Mouse (Mus musculus) heart, embryonic 15.5 days (tissue): ENCODE results near the gene Prr5l. TPM values are rescaled to one million over a fixed set of nuclear protein-coding genes. Genes with fewer than 3 reads are reported as not detected.

Experiments
- ATAC-seq: fragments of 200-750 bp; cut with Nextera tagmentation; replicated peaks from 2 replicates; pipeline ENCODE4 v1.8.0; 2017; ENCODE audit warnings: low read depth, moderate TSS enrichment; ENCODE audit not compliant: insufficient number of reproducible peaks, insufficient read depth, low FRiP score
- H3K27ac ChIP-seq: fragments of 300-500 bp; sonication (generic); 2 replicates; pipeline ENCODE4 v1.5.1; 2015; ENCODE audit warnings: mild to moderate bottlenecking, inconsistent platforms
- H3K27me3 ChIP-seq: fragments of 300-500 bp; sonication (generic); 2 replicates; pipeline ENCODE4 v1.6.1; 2015; ENCODE audit warnings: inconsistent platforms
- H3K36me3 ChIP-seq: fragments of 300-500 bp; sonication (generic); 2 replicates; pipeline ENCODE4 v1.6.1; 2015; ENCODE audit warnings: mild to moderate bottlenecking, inconsistent platforms
- H3K4me1 ChIP-seq: fragments of 300-500 bp; sonication (generic); replicated peaks from 2 replicates; pipeline ENCODE4 v1.6.1; 2015; ENCODE audit warnings: inconsistent platforms
- H3K4me2 ChIP-seq: fragments of 300-500 bp; sonication (generic); 2 replicates; pipeline ENCODE4 v1.6.1; 2015; ENCODE audit warnings: inconsistent platforms, mild to moderate bottlenecking, moderate library complexity
- H3K4me3 ChIP-seq: fragments of 300-500 bp; sonication (generic); 2 replicates; pipeline ENCODE4 v1.5.1; 2015; ENCODE audit warnings: mild to moderate bottlenecking, inconsistent platforms
- H3K9ac ChIP-seq: fragments of 300-500 bp; sonication (generic); 2 replicates; pipeline ENCODE4 v1.6.1; 2015; ENCODE audit warnings: mild to moderate bottlenecking, inconsistent platforms
- H3K9me3 ChIP-seq: fragments of 300-500 bp; sonication (generic); replicated peaks from 2 replicates; pipeline ENCODE4 v1.6.1; 2016; ENCODE audit warnings: inconsistent platforms
- WGBS: fragments of 180-500 bp; shearing (Covaris S2); methylation state at CpG from one replicate; pipeline ENCODE4 v1.1.7; 2015; ENCODE audit warnings: mixed read lengths; 5-methylcytosine and 5-hydroxymethylcytosine counted together
- polyA plus RNA-seq: library from polyadenylated mRNA; unstranded; fragments of >200 nt; fragmentation: Nextera tagmentation; extraction: Ambion mirVana; gene quantifications from 2 replicates; pipeline ENCODE4 v1.2.1, GENCODE M21; 2015

The Prr5l gene
- polyA plus RNA-seq, 1 experiment from 2014 or later: 8.7 TPM

GRCm38 (mm10) chr2:101733564-101733963, 149.3 kb downstream of the Prr5l start:
- H3K4me2 ChIP-seq: no peak overlapping the region
- no peak overlapping the region for H3K27ac ChIP-seq
- no peaks in the 10 kb centered on the region for H3K27me3 ChIP-seq
- H3K4me1 ChIP-seq: no peaks in the 10 kb centered on the region
- H3K9ac ChIP-seq: no peak overlapping the region
- WGBS: 66% methylated on average over 3 of the region's 3 CpGs
- no peak for ATAC-seq
- no peak overlapping the region for H3K4me3 ChIP-seq
- H3K9me3 ChIP-seq: no peaks in the 10 kb centered on the region
- no peaks in the 10 kb centered on the region for H3K36me3 ChIP-seq

GRCm38 (mm10) chr2:101732777-101733210, 150.0 kb downstream of the Prr5l start:
- Histone ChIP-seq H3K27me3 (no peaks in the 10 kb centered on the region), H3K9me3 (no peaks in the 10 kb centered on the region), H3K4me2 (no peak overlapping the region), H3K27ac (no peak overlapping the region), H3K36me3 (0 out of 2 replicates have a peak, but pooled peaks cover 3% of the 10 kb centered on the region), H3K4me3 (no peak overlapping the region), H3K4me1 (no peaks in the 10 kb centered on the region), H3K9ac (no peak overlapping the region)
- ATAC-seq: no peak
- WGBS: 80% methylated on average over 10 of the region's 10 CpGs

GRCm38 (mm10) chr2:101730972-101731371, 151.9 kb downstream of the Prr5l start:
- Histone ChIP-seq H3K4me1 (no peaks in the 10 kb centered on the region), H3K4me2 (no peak overlapping the region), H3K9me3 (no peaks in the 10 kb centered on the region), H3K27me3 (no peaks in the 10 kb centered on the region), H3K36me3 (0 out of 2 replicates have a peak, but pooled peaks cover 3% of the 10 kb centered on the region), H3K4me3 (no peak overlapping the region), H3K27ac (no peak overlapping the region), H3K9ac (no peak overlapping the region)
- ATAC-seq: no peak

DNA sequence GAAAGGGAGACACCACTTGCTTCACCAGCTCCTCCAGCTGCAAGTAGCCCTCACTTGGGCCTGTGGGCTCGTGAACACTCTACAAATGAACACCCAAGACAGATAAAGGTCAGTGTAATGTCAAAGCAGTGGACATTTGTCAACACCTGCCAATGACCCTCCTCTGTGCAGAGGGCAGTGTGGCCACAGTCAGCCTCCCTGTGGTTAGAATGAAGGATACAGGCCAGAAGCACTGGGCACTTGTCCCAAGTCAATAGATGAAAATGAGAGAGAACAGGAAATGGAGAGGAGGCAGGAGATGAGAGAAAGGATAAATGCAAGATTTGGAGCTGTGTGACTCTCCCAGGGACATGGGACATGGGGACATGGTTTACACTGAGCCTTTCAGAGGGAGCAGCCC, 153.4 kb downstream of the Prr5l start:
- no peak overlapping the region for H3K4me2 ChIP-seq
- no peak overlapping the region for H3K9ac ChIP-seq
- H3K4me1 ChIP-seq: no peaks in the 10 kb centered on the region
- no peak overlapping the region for H3K4me3 ChIP-seq
- H3K9me3 ChIP-seq: no peaks in the 10 kb centered on the region
- 17% methylated on average over 1 of the region's 1 CpGs for WGBS
- 0 out of 2 replicates have a peak, but pooled peaks cover 3% of the 10 kb centered on the region for H3K36me3 ChIP-seq
- ATAC-seq: no peak
- H3K27ac ChIP-seq: no peak overlapping the region
- no peaks in the 10 kb centered on the region for H3K27me3 ChIP-seq

GRCm38 (mm10) chr2:101727787-101728186, 155.0 kb downstream of the Prr5l start:
- H3K27me3 ChIP-seq: no peaks in the 10 kb centered on the region

DNA sequence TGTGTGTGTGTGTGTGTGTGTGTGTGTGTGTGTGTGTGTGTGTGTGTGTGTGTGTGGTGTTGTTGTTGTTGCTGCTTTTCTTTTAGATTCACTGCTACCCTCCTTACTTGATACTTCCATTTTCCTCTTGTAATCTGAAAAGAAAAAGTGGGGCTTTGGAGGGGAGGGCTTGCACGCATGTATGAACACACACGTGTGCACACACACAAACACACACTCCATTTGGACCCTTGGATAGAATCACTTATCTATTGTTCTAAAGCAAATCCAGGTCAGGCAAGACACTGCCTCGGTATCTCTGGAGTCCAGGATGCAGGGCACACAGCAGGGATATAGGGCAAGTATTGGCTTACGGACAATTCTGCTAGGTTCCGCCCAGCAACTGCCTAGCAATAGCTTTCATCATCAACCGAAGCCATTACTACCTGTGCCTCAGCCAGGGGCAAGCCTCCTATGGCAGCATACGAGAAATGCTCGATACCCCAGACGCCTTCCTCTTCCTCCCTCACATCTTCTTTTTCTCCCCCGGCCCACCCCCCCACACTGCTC, 159.4 kb downstream of the Prr5l start:
- WGBS: 59% methylated on average over 10 of the region's 10 CpGs
- peaks cover 16% of the 10 kb centered on the region for H3K4me1 ChIP-seq
- H3K27ac ChIP-seq: peak overlapping the region; percentile 61; the same call in 1 of the 2 replicates
- H3K4me2 ChIP-seq: no peak overlapping the region
- no peaks in the 10 kb centered on the region for H3K27me3 ChIP-seq
- no peaks in the 10 kb centered on the region for H3K9me3 ChIP-seq
- no peak overlapping the region for H3K4me3 ChIP-seq
- H3K9ac ChIP-seq: no peak overlapping the region
- 0 out of 2 replicates have a peak, but pooled peaks cover 3% of the 10 kb centered on the region for H3K36me3 ChIP-seq
- no peak for ATAC-seq

More at GRCm38 (mm10) chr2:101727787-101728186, 155.0 kb downstream of the Prr5l start:
- Histone ChIP-seq H3K9ac (no peak overlapping the region), H3K4me1 (peaks cover 8% of the 10 kb centered on the region), H3K36me3 (0 out of 2 replicates have a peak, but pooled peaks cover 3% of the 10 kb centered on the region), H3K4me2 (no peak overlapping the region), H3K27ac (no peak overlapping the region), H3K4me3 (no peak overlapping the region), H3K9me3 (no peaks in the 10 kb centered on the region)
- ATAC-seq: no peak

DNA sequence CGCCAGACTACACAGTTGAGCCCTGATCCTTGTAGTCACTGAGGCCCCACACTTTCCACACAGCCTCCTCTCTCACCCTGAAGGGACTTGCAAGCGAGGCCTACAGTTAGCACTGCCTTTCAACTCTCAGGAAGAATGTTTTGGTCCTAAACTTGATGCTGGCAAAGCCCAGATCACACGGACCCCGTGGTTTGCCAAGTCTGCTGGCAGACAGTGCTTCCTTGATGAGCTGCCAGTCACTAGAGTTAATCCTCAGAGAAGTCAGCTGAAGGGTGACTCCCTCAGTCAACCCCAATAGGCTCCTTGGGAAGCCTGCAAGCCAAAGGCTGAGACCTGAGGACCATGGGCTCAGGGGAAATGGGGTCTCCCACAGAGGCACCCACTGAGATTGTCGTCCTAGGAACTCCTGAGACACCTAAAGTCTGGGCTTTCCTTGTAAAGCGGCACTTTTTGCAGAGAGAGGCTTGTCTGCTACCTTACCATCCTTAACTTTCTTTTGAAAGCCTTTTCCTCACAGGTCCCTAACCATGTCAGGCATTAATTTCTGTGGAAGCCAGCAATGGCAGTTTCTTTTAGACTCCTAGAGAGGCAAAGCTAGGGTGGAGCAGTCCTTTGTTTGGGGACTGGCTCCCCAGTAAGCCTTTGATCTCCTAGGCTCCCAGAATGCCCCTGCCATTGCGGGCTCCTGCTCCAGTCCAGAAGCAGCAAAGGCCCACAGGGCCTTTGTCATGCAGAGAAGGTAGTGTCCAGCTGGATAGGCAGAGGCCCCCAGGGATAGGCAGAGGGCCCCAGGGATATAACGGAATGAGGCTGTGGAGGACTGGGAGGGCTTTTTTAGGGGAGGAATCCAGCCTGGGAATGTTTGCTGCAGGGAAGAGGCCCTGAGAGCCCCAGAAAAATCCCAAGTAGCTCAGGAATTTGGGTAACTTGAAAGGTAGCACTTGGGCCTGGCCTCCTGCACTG, 160.2 kb downstream of the Prr5l start:
- no peaks in the 10 kb centered on the region for H3K27me3 ChIP-seq
- no peaks in the 10 kb centered on the region for H3K36me3 ChIP-seq
- ATAC-seq: 0 out of 2 replicates have a peak, but pooled peaks have one; percentile 37
- no peak overlapping the region for H3K9ac ChIP-seq
- H3K4me2 ChIP-seq: no peak overlapping the region
- 53% methylated on average over 8 of the region's 8 CpGs for WGBS
- H3K27ac ChIP-seq: peak overlapping the region; percentile 61
- no peaks in the 10 kb centered on the region for H3K9me3 ChIP-seq
- H3K4me1 ChIP-seq: peaks cover 16% of the 10 kb centered on the region
- no peak overlapping the region for H3K4me3 ChIP-seq

DNA sequence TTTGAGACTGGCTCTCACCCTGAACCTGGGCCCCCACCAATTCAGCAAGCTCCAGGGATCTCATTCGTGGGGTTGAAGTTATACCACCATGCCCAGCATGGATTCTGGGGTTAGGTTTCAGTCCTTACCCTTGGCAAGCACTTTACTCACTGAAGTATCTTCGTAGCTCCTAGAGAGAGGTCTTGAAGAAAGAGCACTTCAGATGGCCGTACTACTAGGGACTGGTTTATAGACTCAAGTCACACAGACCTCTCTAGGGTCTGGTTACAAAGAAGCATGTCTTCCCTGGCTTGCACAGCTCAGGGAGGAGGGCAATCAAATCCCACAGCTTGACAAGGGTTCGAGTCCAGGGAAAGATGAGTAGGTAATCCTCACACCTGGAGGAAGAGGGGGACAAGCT, 161.0 kb downstream of the Prr5l start:
- no peaks in the 10 kb centered on the region for H3K36me3 ChIP-seq
- ATAC-seq: no peak

GRCm38 (mm10) chr2:101717162-101717561, 165.7 kb downstream of the Prr5l start:
- no peak for ATAC-seq
- Histone ChIP-seq H3K9me3 (no peaks in the 10 kb centered on the region), H3K36me3 (no peaks in the 10 kb centered on the region), H3K27ac (no peak overlapping the region), H3K4me2 (no peak overlapping the region), H3K4me1 (peaks cover 2% of the 10 kb centered on the region), H3K4me3 (no peak overlapping the region), H3K27me3 (no peaks in the 10 kb centered on the region), H3K9ac (no peak overlapping the region)
- 89% methylated on average over 13 of the region's 13 CpGs for WGBS

More for the DNA sequence above, 161.0 kb downstream of the Prr5l start:
- no peaks in the 10 kb centered on the region for H3K9me3 ChIP-seq
- H3K4me2 ChIP-seq: no peak overlapping the region
- H3K9ac ChIP-seq: no peak overlapping the region
- H3K27me3 ChIP-seq: no peaks in the 10 kb centered on the region
- H3K4me3 ChIP-seq: no peak overlapping the region
- 84% methylated on average over 4 of the region's 4 CpGs for WGBS
- peaks cover 16% of the 10 kb centered on the region for H3K4me1 ChIP-seq
- 0 out of 2 replicates have a peak overlapping the region, but pooled peaks have one; percentile 61 for H3K27ac ChIP-seq

DNA sequence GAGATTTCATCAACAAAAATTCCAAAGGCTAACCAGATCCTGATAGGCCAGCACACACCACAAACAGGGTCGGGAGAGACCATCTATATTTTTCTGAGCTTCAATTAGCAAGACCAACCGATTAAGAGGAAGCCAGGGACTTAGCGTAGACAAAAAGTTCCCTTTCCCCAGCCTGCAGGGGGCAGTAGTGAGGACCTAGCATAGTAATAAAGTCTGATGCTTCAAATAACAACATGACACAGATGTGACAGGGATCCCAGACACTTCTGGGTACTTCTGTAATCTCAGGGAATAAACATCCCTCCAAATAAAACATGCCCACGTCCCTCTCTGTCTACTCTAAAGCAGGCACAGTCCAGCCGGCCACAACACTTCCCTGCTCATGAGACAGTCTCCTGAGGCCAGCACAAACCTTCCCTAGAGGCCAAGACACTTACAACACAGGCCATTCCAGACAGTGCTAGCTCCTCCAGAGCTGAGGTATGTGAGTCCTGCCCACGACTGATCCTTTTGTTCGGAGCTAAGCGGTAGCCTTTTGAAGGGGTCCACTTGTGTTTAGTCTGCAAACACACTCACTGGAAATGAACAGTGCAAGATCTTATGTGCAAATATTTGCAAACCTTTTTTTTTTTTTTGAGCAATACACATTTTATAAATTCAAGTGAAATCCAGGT, 167.0 kb downstream of the Prr5l start:
- H3K4me1 ChIP-seq: peaks cover 4% of the 10 kb centered on the region; the same call in 1 of the 2 replicates
- WGBS: 58% methylated on average over 8 of the region's 8 CpGs
- ATAC-seq: peak; percentile 31; the same call in 1 of the 2 replicates
- H3K4me2 ChIP-seq: no peak overlapping the region
- no peaks in the 10 kb centered on the region for H3K36me3 ChIP-seq
- no peak overlapping the region for H3K4me3 ChIP-seq
- no peaks in the 10 kb centered on the region for H3K9me3 ChIP-seq
- no peak overlapping the region for H3K9ac ChIP-seq
- H3K27ac ChIP-seq: no peak overlapping the region
- H3K27me3 ChIP-seq: no peaks in the 10 kb centered on the region

GRCm38 (mm10) chr2:101711608-101712007, 171.2 kb downstream of the Prr5l start:
- peaks cover 4% of the 10 kb centered on the region; the same call in 1 of the 2 replicates for H3K4me1 ChIP-seq
- WGBS: 55% methylated on average over 3 of the region's 3 CpGs
- no peak overlapping the region for H3K9ac ChIP-seq
- H3K27me3 ChIP-seq: no peaks in the 10 kb centered on the region
- ATAC-seq: no peak
- no peaks in the 10 kb centered on the region for H3K36me3 ChIP-seq
- no peaks in the 10 kb centered on the region for H3K9me3 ChIP-seq
- H3K27ac ChIP-seq: no peak overlapping the region
- no peak overlapping the region for H3K4me3 ChIP-seq
- no peak overlapping the region for H3K4me2 ChIP-seq
